Mouse (Mus musculus) left cerebral cortex, adult 8-10 months (tissue): Measurements from ENCODE around the gene Kcnq5. TPM values are rescaled to one million over a fixed set of nuclear protein-coding genes. Genes with fewer than 3 reads are reported as not detected.
"Not testable (repeated sequence)": the region's sequence is repeated elsewhere in the genome, so short reads cannot be mapped to it uniquely, and the experiment has no call there.

Experiments used
- DNase-seq, 2 experiments: peaks; one replicate each; pipeline ENCODE4 v3.0.0; 2022; ENCODE audit warnings: low spot score in 2 of 2
- total RNA-seq, 4 experiments: library from RNA; stranded (reverse); gene quantifications; 2 replicates each; pipeline ENCODE4 v1.2.4; 2022

Kcnq5 gene
- total RNA-seq, 4 experiments from 2014 or later, result 67.6 to 86.7 (median 78.4) TPM

- DNase-seq, result peak in 1 of 2 experiments; percentile 42
Measured at GRCm38 (mm10) chr1:21496307-21496706, 465.4 kb downstream of the Kcnq5 start.

- no peak for DNase-seq
Measured at GRCm38 (mm10) chr1:21488645-21489044, 473.1 kb downstream of the Kcnq5 start.

DNA sequence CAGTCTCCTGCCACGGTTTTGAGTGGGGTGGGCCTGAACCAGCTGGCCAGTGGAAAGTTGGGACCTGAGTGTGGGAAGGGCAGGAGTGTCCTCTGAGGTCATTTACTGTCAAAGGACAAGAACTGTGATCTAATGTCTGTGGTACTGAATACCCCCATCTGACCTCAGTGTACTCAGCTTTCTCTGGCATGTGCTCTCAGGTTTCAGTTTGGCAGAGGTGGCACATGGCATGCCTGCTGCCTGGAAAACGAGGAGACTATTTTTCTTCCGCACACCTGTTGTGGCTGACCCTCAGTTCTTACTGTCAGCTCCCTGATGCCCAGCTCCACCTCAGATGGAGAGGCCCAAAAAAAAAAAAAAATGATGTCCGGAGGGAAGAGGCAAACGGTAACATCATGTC lies 475.5 kb downstream of the Kcnq5 start:
- DNase-seq, result no peak

DNA sequence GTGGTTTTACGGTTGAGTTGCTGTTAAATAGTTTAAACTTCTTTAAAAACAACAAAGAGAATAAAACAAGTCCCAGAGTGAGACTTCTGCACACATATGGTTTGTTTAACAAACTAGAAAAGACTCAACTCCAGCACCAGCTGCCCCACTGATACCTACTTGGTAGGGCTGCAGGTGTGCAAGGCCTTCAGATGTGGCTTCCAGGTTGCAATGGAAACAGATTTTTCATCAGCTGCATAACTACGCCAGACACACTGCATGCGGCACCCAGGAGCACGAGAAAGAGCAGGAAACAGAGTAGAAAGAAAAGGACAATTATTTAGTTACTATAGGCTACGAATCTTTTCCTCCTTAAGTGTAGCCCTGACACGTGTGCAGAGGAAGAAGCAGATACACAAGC lies 492.4 kb downstream of the Kcnq5 start:
- DNase-seq, result no peak

GRCm38 (mm10) chr1:21466431-21466830 lies 495.3 kb downstream of the Kcnq5 start:
- DNase-seq, result peak in 1 of 2 experiments; percentile 61

DNA sequence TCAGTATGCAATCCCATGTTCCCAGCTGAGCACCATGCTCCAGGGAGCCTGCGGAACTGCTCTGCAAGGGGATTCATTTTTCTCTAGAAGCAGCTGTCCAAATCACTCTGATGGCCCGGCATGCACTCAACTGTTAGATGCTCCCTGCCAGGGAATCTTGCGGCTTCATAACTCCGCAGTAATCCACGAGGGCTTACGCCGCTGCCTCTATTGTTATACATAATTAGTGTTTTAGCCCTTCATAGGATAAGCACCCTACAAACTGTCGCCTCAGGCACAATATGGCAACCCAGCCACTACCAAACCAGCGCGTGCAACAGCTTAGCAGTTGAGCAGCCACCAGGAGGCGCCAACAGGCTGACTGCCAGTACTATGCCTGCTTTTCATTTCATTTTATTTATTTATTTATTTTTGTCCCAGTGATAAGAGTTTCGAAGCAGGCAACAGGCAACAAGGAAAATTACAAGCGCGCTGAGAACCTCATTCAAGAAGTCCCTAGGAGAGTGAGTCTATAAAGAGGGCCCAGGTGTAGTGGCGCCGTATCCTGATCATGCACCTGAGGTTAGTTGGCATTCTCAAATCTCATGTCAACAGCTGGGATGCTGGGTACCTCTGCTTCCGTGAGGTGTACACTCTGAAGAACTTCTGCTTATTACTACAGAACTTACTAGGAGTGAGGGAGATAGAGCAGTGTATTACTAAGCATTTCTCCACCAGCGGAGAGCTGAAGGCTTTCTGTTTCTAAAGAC lies 500.6 kb downstream of the Kcnq5 start:
- DNase-seq, result peak; percentile 32 to 36

- peak in 1 of 2 experiments; percentile 23 for DNase-seq
Measured at GRCm38 (mm10) chr1:21458581-21458980, 503.2 kb downstream of the Kcnq5 start.

DNA sequence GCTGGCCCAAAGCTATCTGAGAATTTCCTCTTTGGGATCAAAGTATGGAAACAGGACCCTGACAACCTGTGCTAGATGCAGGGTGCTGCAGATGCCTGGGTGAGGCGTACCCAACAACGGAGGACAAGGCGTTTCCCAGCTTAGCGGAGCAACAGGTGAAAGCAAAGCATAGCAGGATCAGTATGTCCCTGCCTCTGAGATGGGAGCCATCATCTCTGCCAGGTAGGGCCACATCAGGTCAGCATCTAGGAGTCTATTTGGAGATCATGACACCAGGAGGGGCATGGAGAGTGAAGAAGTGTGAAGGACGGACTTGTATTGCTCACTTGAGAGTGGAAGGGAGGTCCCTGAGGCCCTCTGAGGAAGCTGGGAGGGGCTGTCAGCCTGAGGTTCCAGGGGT lies 505.8 kb downstream of the Kcnq5 start:
- no peak for DNase-seq

DNA sequence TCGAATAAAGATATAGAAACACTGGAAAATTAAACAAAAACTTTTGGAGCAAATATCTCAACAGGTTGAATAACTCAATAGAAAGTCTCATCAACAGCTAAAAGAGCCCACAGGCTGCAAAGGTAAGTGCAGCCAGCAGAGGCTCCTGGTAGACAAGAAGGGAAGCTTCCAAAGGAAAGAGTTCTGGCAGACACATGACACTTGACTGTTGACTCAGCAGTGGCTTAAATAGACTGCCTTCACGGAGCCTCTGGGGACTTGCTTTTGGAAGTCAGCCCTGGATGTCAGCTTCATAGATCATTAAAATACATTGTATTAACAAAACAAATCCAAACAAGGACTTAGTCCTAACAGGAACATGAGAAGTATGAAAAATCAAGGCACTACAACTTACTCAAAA lies 513.5 kb downstream of the Kcnq5 start:
- DNase-seq, result no peak

DNA sequence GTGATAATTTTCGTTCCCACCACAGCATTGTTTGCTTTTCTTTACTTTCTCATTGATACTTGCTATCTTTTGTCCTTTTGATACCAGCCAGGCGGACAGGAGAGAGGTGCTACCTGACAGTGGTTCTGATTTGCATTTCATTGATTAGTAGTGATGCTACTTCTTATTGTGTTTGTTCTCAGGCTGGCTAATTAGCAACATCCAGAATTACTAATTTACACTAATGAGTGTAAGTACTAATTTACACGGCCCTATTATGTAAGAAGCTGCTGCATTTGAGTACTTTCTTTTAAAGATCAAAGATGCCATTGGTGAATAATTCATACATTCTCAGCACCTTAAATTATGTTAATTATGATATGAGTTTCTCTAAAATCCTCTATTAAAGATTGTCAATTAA lies 525.0 kb downstream of the Kcnq5 start:
- no peak for DNase-seq

DNA sequence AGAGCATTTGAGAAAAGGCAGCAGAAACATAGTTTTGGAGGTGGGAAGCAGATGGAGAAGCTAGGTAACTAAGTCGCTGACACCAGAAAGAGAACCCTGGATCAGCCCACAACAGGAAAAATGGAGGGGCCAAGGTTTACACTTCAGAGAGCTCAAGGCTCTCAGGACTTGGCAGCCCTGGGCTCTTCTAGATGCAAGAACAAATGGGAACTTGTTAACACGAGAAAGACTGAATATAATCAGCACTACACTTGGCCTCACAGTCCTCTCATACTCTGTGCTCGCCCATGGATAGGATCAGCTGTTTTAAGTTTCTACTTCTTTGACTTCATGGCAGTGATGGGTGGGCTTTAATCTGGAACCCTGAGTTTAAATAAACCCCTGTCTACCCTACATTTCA lies 526.9 kb downstream of the Kcnq5 start:
- DNase-seq, result no peak

- DNase-seq, result no peak
Measured at GRCm38 (mm10) chr1:21431666-21432065, 530.1 kb downstream of the Kcnq5 start.

- DNase-seq, result no peak
Measured at GRCm38 (mm10) chr1:21428079-21428478, 533.7 kb downstream of the Kcnq5 start.

DNA sequence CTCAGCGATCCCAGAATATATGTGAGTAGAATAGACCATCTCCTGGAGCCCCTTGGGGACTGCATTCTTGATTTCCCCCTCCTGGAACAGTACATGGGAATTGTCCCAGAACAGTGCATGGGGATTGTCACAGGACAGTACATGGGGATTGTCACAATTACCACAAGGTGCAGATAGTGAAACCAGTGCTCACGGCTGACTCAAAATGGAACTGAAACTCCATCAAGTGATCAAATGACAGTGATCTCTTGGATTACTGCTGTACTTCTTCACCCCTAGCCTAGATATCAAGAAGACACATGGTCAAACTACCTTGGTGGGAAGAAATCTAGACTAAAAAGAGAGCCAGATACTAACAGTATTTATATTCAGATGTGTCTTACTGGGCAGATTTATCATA lies 536.1 kb downstream of the Kcnq5 start:
- DNase-seq, result no peak

DNA sequence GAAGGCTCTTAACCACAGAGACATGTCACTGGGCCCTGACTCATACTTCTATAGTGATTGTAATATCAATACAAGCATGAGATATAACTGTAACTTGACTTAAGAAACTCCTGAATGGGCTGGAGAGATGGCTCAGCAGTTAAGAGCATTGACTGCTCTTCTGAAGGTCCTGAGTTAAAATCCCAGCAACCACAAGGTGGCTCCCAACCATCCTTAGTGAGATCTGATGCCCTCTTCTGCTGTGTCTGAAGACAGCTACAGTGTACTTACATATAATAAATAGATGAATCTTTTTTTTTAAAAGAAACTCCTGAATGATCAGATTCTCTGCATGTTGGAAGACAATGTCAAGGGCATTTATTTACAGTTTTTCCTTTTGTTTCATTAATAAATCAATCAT lies 542.4 kb downstream of the Kcnq5 start:
- no peak for DNase-seq

- no peak for DNase-seq
Measured at GRCm38 (mm10) chr1:21412197-21412555, 549.6 kb downstream of the Kcnq5 start.

DNA sequence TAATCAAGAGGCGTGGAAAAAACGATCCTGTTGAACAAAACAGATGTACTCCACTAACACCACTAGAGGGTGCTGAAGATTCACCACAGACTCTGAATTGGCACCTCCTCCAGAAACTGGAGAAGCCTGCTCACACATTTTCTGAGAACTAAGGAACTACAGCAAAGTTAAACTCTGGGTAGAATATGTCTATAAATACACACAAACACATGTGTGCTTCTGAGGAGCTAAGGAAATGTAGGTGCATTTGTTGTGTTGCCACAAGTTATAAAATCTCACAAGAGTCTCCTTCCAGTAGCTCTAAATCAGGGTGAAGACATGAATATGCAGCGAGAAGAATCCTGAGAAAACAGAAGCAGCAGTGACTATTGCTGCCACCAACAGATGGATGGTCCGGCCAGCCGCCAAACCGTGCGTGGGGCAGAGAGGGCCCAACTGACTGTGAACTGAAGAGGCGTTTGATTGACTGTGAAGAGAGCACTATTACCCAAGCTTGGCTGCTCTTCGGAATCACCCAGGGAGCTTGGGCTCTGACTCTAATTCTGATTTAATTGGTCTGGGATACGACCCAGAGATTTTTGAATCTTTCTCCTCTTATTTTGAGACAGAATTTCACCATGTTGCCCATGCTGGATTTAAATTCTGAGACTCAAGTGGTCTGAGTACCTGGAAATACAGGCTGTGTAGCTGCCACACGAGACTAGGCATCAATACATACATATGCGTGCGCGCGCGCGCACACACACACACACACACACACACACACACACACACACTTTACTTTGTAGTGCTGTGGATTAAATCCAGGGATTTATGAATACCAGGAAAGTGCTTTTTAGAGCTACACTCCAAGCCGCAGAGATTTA lies 550.2 kb downstream of the Kcnq5 start:
- DNase-seq, result peak; percentile 50 to 83

GRCm38 (mm10) chr1:21407266-21407665 lies 554.5 kb downstream of the Kcnq5 start:
- DNase-seq, result no peak

DNA sequence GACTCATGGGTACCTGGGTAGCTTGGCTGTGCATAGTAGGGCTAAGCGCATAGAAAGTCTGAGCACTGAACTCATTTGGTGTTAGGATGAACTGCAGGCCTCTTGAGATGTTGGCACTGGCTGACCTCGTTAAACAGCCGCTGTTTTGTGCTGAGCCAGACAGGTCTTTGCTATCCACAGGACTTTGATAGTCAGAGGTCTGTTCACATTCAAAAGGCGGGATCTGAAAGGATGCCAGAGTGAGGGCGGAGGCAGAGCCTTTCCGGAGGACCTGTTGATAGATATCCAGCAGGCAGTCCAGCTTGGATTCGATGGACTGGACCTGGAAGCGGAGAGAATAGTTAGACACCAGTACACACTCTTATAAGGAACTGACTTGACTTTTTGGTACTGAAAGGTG lies 558.9 kb downstream of the Kcnq5 start:
- DNase-seq, result no peak

GRCm38 (mm10) chr1:21391138-21391671 lies 570.5 kb downstream of the Kcnq5 start:
- no peak for DNase-seq

GRCm38 (mm10) chr1:21383256-21383655 lies 578.5 kb downstream of the Kcnq5 start, which contains the start of gene Khdc1b:
Gene Khdc1b (plus strand): TSS chr1:21383556.
- no peak for DNase-seq

DNA sequence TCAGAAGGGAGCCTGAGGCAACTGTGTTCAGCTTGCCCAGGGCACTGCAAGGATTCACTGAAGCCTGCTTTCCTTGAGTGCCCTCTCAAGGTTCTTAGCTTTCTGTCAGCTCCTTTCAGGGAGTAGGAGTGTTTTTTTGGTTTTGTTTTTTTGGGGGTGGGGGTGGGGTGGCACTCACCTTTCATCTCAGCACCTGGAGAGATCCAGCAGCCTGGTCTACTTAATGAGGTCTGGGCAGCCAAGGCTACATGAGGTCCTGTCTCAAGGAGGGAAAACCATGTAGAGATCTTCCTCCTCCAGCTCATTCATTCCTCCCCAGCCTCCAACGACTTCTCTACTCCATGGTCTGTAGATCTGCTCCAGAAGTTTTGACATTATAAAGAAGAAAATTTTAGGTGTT lies 593.7 kb downstream of the Kcnq5 start, which contains the start of gene Khdc1c:
Gene Khdc1c, plus strand, starts transcription at position 301 of the 400 bp plus-strand sequence.
- not testable (repeated sequence) for DNase-seq
